Mouse (Mus musculus) midbrain, embryonic 14.5 days (tissue): ENCODE measurements around the gene Muc1. TPM values are rescaled to one million over a fixed set of nuclear protein-coding genes. Genes with fewer than 3 reads are reported as not detected.

Experiments used
- ATAC-seq: fragments of 200-750 bp; cut with Nextera tagmentation; 2 replicates; pipeline ENCODE4 v1.8.0; 2017; ENCODE audit warnings: moderate number of reproducible peaks, moderate library complexity; ENCODE audit not compliant: low FRiP score, low TSS enrichment
- DNase-seq: peaks from one replicate; pipeline ENCODE4 v3.0.0-alpha.2; 2015
- H3K27ac ChIP-seq: fragments of 300-500 bp; sonication (generic); replicated peaks from 2 replicates; pipeline ENCODE4 v1.5.1; 2014; ENCODE audit warnings: mild to moderate bottlenecking, low read depth, low read length, moderate library complexity
- H3K27me3 ChIP-seq: fragments of 300-500 bp; sonication (generic); 2 replicates; pipeline ENCODE4 v1.6.1; 2014; ENCODE audit warnings: low read length, control low read depth, mixed read lengths; ENCODE audit not compliant: control insufficient read depth, insufficient read depth
- H3K36me3 ChIP-seq: fragments of 300-500 bp; sonication (generic); 2 replicates; pipeline ENCODE4 v1.6.1; 2014; ENCODE audit warnings: low read length, control low read depth; ENCODE audit not compliant: control insufficient read depth, insufficient read depth
- H3K4me1 ChIP-seq: fragments of 300-500 bp; sonication (generic); 2 replicates; pipeline ENCODE4 v1.6.1; 2014; ENCODE audit warnings: mild to moderate bottlenecking, antibody characterized with exemption, low read length, control low read depth; ENCODE audit not compliant: control insufficient read depth, insufficient read depth
- H3K4me2 ChIP-seq: fragments of 300-500 bp; sonication (generic); 2 replicates; pipeline ENCODE4 v1.6.1; 2014; ENCODE audit warnings: mild to moderate bottlenecking, low read length, moderate library complexity
- H3K4me3 ChIP-seq: fragments of 300-500 bp; sonication (generic); replicated peaks from 2 replicates; pipeline ENCODE4 v1.5.1; 2014; ENCODE audit warnings: low read depth, low read length
- H3K9ac ChIP-seq: fragments of 300-500 bp; sonication (generic); replicated peaks from 2 replicates; pipeline ENCODE4 v1.6.1; 2014; ENCODE audit warnings: mild to moderate bottlenecking, low read length, moderate library complexity
- H3K9me3 ChIP-seq: fragments of 300-500 bp; sonication (generic); 2 replicates; pipeline ENCODE4 v1.6.1; 2016; ENCODE audit warnings: low read length, control low read depth, mixed read lengths; ENCODE audit not compliant: control insufficient read depth
- WGBS: fragments of 180-500 bp; shearing (Covaris S2); extraction: QIAGEN DNeasy Blood & Tissue Kit; methylation state at CpG from one replicate; pipeline ENCODE4 v1.1.7; 2014; 5-methylcytosine and 5-hydroxymethylcytosine counted together
- polyA plus RNA-seq: library from polyadenylated mRNA; unstranded; fragments of >200 nt; fragmentation: Nextera tagmentation; extraction: Ambion mirVana; gene quantifications from 2 replicates; pipeline ENCODE4 v1.2.1, GENCODE M21; 2014

The Muc1 gene
- polyA plus RNA-seq, 1 experiment from 2014 or later: 2.1 TPM

DNA sequence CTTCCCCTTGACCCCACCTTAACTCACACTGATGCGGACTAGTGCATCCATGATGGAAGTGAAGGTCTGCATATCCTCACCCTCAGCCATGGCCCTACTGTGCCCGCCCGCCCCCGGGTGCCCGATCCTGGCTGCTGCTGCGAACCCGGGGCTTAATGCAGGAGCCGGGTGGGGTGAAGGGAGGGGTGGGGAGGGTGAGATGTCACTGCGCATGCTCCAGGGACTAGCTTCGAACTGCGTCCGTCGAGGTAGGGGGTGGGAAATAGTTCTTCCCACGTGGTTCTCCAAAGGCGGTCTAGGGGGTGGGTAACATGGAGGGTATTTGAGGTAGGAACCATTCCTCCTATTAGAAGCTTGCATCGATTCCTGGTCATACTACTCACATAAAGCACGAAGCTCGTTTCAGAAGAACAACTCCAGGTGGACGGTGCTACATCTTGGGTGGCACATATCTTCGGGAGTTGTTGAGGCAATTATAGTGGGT is 16.9 kb downstream of the Muc1 start, which contains the start of gene Krtcap2:
Gene Krtcap2, plus strand, starts transcription at position 279 of the 484 bp plus-strand sequence.
- ATAC-seq: peak; percentile 62
- H3K27ac ChIP-seq: peak within 1 kb of the TSS; percentile 96
- peak; percentile 90 for DNase-seq
- H3K36me3 ChIP-seq: peaks cover 28% of the 10 kb centered on the region
- peak within 1 kb of the TSS; percentile 84 for H3K4me2 ChIP-seq
- 2% methylated on average over 20 of the region's 20 CpGs for WGBS
- no peaks in the 10 kb centered on the region for H3K9me3 ChIP-seq
- H3K4me1 ChIP-seq: peaks cover 39% of the 10 kb centered on the region
- H3K27me3 ChIP-seq: no peaks in the 10 kb centered on the region
- H3K9ac ChIP-seq: peak within 1 kb of the TSS; percentile 74
- H3K4me3 ChIP-seq: peak within 1 kb of the TSS; percentile 63

- peak; percentile 55 for ATAC-seq
- no peaks in the 10 kb centered on the region for H3K27me3 ChIP-seq
- peak within 1 kb of the TSS; percentile 63 for H3K4me3 ChIP-seq
- peak within 1 kb of the TSS; percentile 84 for H3K4me2 ChIP-seq
- H3K9ac ChIP-seq: peak within 1 kb of the TSS; percentile 74
- peaks cover 44% of the 10 kb centered on the region for H3K4me1 ChIP-seq
- WGBS: under 1% methylated on average over 42 of the region's 42 CpGs
- H3K36me3 ChIP-seq: peaks cover 20% of the 10 kb centered on the region
- no peaks in the 10 kb centered on the region for H3K9me3 ChIP-seq
- H3K27ac ChIP-seq: peak within 1 kb of the TSS; percentile 96
- peak; percentile 95 for DNase-seq
Observed at GRCm38 (mm10) chr3:89246261-89247100, 17.6 kb downstream of the Muc1 start, which contains the start of gene Trim46. Gene Trim46 (minus strand): TSS chr3:89246309.

DNA sequence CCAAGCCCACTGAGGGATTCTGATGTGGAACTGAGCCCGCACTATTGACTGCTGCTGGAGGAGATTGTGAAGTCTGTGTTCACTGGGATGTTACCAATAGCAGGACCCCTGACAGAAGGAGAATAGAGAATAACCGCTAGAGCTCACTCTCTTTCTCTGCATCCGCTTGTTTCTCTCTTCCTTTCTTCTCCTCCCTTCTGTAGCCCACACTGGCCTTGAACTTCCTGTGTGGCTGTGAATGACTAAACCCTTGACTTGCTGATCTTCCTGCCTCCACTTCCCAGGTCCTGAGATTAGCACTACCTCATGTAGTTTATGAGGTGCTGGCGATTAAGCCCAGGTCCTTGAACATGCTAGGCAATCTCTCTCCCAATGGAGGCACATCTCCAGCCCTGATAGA is 18.6 kb downstream of the Muc1 start:
- H3K4me2 ChIP-seq: peak overlapping the region; percentile 84
- H3K4me1 ChIP-seq: peaks cover 42% of the 10 kb centered on the region
- H3K9me3 ChIP-seq: no peaks in the 10 kb centered on the region
- peaks cover 10% of the 10 kb centered on the region for H3K36me3 ChIP-seq
- H3K27ac ChIP-seq: no peak overlapping the region
- ATAC-seq: no peak
- WGBS: 90% methylated on average over 4 of the region's 4 CpGs
- no peaks in the 10 kb centered on the region for H3K27me3 ChIP-seq
- peak overlapping the region; percentile 63; the same call in 1 of the 2 replicates for H3K4me3 ChIP-seq
- no peak overlapping the region for H3K9ac ChIP-seq
- no peak for DNase-seq

DNA sequence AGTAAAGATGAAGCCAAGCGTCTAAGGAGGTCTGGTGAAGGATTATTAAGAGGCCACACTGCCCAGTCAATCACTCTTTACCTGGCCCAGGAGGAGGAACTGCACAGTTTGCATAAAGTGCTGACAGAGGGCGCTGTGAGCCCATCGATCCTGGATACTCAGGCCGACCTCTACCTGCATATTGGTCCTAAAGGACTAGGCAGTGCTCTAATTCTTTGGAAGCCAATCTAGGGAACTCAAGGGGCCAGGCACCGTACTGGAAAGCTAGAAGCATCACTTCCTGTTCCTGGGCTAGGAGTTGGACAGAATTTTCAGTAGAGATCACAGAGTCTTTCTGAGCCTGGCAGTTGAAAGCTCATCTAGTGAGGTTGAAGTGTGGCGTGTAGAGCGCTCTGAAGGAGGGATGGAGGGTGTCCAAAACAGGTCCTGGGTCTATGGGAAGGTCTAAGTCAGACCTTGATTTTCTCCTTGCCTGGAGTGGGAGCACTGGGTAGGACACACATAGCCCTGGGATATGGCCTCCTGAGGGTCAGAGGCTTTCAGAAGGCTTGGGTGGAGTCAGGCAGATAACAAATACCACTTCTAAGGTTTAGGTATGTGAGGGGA is 21.7 kb downstream of the Muc1 start:
- H3K4me3 ChIP-seq: no peak overlapping the region
- 22% methylated on average over 7 of the region's 7 CpGs for WGBS
- H3K9ac ChIP-seq: no peak overlapping the region
- no peak for ATAC-seq
- H3K4me1 ChIP-seq: peaks cover 22% of the 10 kb centered on the region; the same call in 1 of the 2 replicates
- no peak overlapping the region for H3K27ac ChIP-seq
- peak; percentile 72 for DNase-seq
- peaks cover 3% of the 10 kb centered on the region; the same call in 1 of the 2 replicates for H3K36me3 ChIP-seq
- no peaks in the 10 kb centered on the region for H3K9me3 ChIP-seq
- H3K4me2 ChIP-seq: no peak overlapping the region
- no peaks in the 10 kb centered on the region for H3K27me3 ChIP-seq

- WGBS: 6% methylated on average over 17 of the region's 17 CpGs
- Histone ChIP-seq H3K4me1 (peaks cover 17% of the 10 kb centered on the region; the same call in 1 of the 2 replicates), H3K9ac (no peak overlapping the region), H3K4me2 (peak overlapping the region; percentile 7), H3K4me3 (no peak overlapping the region), H3K36me3 (peaks cover 3% of the 10 kb centered on the region; the same call in 1 of the 2 replicates), H3K27ac (no peak overlapping the region), H3K9me3 (no peaks in the 10 kb centered on the region), H3K27me3 (no peaks in the 10 kb centered on the region)
- ATAC-seq: no peak
- peak; percentile 22 for DNase-seq
Observed at GRCm38 (mm10) chr3:89251365-89251895, 22.6 kb downstream of the Muc1 start.

- 89% methylated on average over 5 of the region's 5 CpGs for WGBS
- Histone ChIP-seq H3K4me2 (no peak overlapping the region), H3K9ac (no peak overlapping the region), H3K36me3 (no peaks in the 10 kb centered on the region), H3K4me3 (no peak overlapping the region), H3K9me3 (no peaks in the 10 kb centered on the region), H3K27ac (no peak overlapping the region), H3K27me3 (no peaks in the 10 kb centered on the region), H3K4me1 (0 out of 2 replicates have a peak, but pooled peaks cover 9% of the 10 kb centered on the region)
- DNase-seq: no peak
- no peak for ATAC-seq
Observed at GRCm38 (mm10) chr3:89254994-89255393, 26.1 kb downstream of the Muc1 start.

DNA sequence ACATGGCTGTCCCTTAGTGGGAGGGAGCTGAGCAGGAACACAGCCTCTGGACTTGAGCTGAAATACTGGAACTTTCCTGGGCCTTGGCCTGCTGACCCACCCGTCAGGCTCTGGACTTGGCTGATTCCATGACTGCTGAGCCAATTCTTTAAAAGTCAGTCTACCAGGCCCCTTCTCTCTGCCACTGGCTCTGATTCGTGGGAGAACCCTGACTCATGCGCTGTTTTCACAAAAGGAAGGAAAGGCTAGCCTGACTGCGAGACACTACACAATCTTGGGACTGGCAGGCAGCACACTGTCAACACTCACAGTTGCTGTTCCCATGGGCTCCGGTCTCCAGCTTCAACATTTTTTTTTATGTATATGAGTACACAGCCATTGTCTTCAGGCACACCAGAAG is 27.3 kb downstream of the Muc1 start:
- Histone ChIP-seq H3K4me1 (0 out of 2 replicates have a peak, but pooled peaks cover 3% of the 10 kb centered on the region), H3K4me2 (no peak overlapping the region), H3K36me3 (no peaks in the 10 kb centered on the region), H3K4me3 (no peak overlapping the region), H3K9me3 (no peaks in the 10 kb centered on the region), H3K27ac (no peak overlapping the region), H3K9ac (no peak overlapping the region), H3K27me3 (no peaks in the 10 kb centered on the region)
- no peak for DNase-seq
- ATAC-seq: no peak
- 83% methylated on average over 5 of the region's 5 CpGs for WGBS

DNA sequence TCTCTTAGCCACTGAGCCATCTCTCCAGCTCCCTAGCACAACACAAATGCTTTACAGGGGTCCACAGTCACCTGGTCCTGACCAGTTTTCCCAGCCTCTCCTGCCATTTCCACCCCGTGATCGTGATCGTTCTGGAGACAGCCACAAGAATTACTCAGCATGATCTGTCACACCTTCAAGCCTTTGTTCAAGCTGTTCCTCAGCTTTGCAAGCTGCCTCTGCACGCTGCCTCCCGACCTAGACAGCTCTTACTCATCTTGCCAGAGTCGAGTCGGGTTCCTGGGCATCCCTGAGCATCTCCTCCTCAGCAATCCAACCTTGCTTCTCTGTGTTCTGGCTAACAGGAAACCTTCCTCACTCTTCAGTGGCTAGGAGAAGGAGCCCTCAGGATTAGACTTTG is 30.2 kb downstream of the Muc1 start, which contains the start of gene Dpm3:
Gene Dpm3, plus strand, starts transcription at position 283 of the 400 bp plus-strand sequence.
- Histone ChIP-seq H3K4me2 (no peak within 1 kb of the TSS), H3K4me1 (no peaks in the 10 kb centered on the region), H3K27ac (no peak within 1 kb of the TSS), H3K9me3 (no peaks in the 10 kb centered on the region), H3K9ac (no peak within 1 kb of the TSS), H3K27me3 (no peaks in the 10 kb centered on the region), H3K36me3 (no peaks in the 10 kb centered on the region), H3K4me3 (no peak within 1 kb of the TSS)
- ATAC-seq (no peak), DNase-seq (no peak)
- WGBS: 53% methylated on average over 7 of the region's 7 CpGs
